Mouse (Mus musculus) cortical plate, adult 2 months (tissue): ENCODE data around the gene Csgalnact2.

Experiments
- CTCF ChIP-seq: fragments of 200-500 bp; IDR thresholded peaks from 2 replicates; pipeline ENCODE4 v1.5.1; 2011; ENCODE audit warnings: mild to moderate bottlenecking, control low read depth, low read length; ENCODE audit not compliant: insufficient read depth; ENCODE audit errors: extremely low read depth
- POLR2A ChIP-seq: fragments of 200-500 bp; IDR thresholded peaks from 2 replicates; pipeline ENCODE4 v1.6.1; 2011; ENCODE audit warnings: mild to moderate bottlenecking, low read length, control low read depth; ENCODE audit not compliant: insufficient read depth; ENCODE audit errors: extremely low read depth

GRCm38 (mm10) chr6:118065837-118066198 is 73.1 kb downstream of the Csgalnact2 start:
- TF ChIP-seq CTCF (no peak), POLR2A (no peak)
